Mouse (Mus musculus) MEL (cell line): ENCODE data around the gene March5. TPM values are rescaled to one million over a fixed set of nuclear protein-coding genes. Genes with fewer than 3 reads are reported as not detected.

Source experiments
- DNase-seq: peaks from one replicate; pipeline ENCODE4 v3.0.0; 2011; ENCODE audit warnings: low read depth, low spot score
- H3K27ac ChIP-seq: 2 replicates; pipeline ENCODE4 v1.5.1; 2012; ENCODE audit warnings: low read depth, mild to moderate bottlenecking, control low read depth, low read length, moderate library complexity; ENCODE audit not compliant: control insufficient read depth
- H3K27me3 ChIP-seq, 2 experiments: fragments of 150-350 bp in 1 of 2; sonication (generic) in 1 of 2; 2 replicates each; pipeline ENCODE4 v1.6.1; 2012; ENCODE audit warnings: low read length in 2 of 2, mild to moderate bottlenecking in 2 of 2, improper control_type of control experiment in 1 of 2, moderate library complexity in 1 of 2; ENCODE audit not compliant: insufficient read depth in 2 of 2, control insufficient read depth in 1 of 2
- H3K36me3 ChIP-seq, 2 experiments: 2 replicates each; pipeline ENCODE4 v1.6.1; 2012 to 2014; ENCODE audit warnings: low read length in 2 of 2, improper control_type of control experiment in 1 of 2, inconsistent platforms in 1 of 2, mild to moderate bottlenecking in 1 of 2; ENCODE audit not compliant: insufficient read depth in 2 of 2, control insufficient read depth in 1 of 2
- H3K4me1 ChIP-seq, 2 experiments: fragments of 150-350 bp in 1 of 2; sonication (generic) in 1 of 2; 2 replicates each; pipeline ENCODE4 v1.6.1; 2012; ENCODE audit warnings: low read length in 2 of 2, improper control_type of control experiment in 1 of 2, mild to moderate bottlenecking in 1 of 2; ENCODE audit not compliant: insufficient read depth in 2 of 2, control insufficient read depth in 1 of 2
- H3K4me3 ChIP-seq, 2 experiments: fragments of 150-350 bp in 1 of 2; sonication (generic) in 1 of 2; 2 replicates each; pipeline ENCODE4 v1.5.1; 2012; ENCODE audit warnings: low read depth in 2 of 2, low read length in 2 of 2, mild to moderate bottlenecking in 2 of 2, moderate library complexity in 2 of 2, control low read depth in 1 of 2, improper control_type of control experiment in 1 of 2; ENCODE audit not compliant: control insufficient read depth in 1 of 2, insufficient read depth in 1 of 2
- H3K79me2 ChIP-seq: 2 replicates; pipeline ENCODE4 v1.6.1; 2012; ENCODE audit warnings: mild to moderate bottlenecking, low read length, moderate library complexity; ENCODE audit not compliant: control insufficient read depth, poor library complexity, insufficient read depth
- H3K9ac ChIP-seq: 2 replicates; pipeline ENCODE4 v1.6.1; 2012; ENCODE audit warnings: low read depth, mild to moderate bottlenecking, control low read depth, low read length, moderate library complexity; ENCODE audit not compliant: control insufficient read depth, poor library complexity, severe bottlenecking
- H3K9me3 ChIP-seq: fragments of 150-350 bp; sonication (generic); replicated peaks from 2 replicates; pipeline ENCODE4 v1.6.1; 2012; ENCODE audit warnings: mild to moderate bottlenecking, low read length, improper control_type of control experiment, moderate library complexity; ENCODE audit not compliant: insufficient read depth
- BHLHE40 ChIP-seq: IDR thresholded peaks from 2 replicates; pipeline ENCODE4 v1.6.1; 2012; ENCODE audit warnings: low read depth, mild to moderate bottlenecking, inconsistent platforms, low read length, improper control_type of control experiment, borderline replicate concordance
- ELF1 ChIP-seq: IDR thresholded peaks from 2 replicates; pipeline ENCODE4 v1.6.1; 2014; ENCODE audit warnings: low read depth, mild to moderate bottlenecking, inconsistent platforms, low read length, improper control_type of control experiment, moderate library complexity
- EP300 ChIP-seq, 2 experiments: IDR thresholded peaks; 2 replicates each; pipeline ENCODE4 v1.6.1; 2011; ENCODE audit warnings: improper control_type of control experiment in 2 of 2, low read length in 2 of 2, low read depth in 1 of 2, mild to moderate bottlenecking in 1 of 2
- GABPA ChIP-seq: IDR thresholded peaks from 2 replicates; pipeline ENCODE4 v1.6.1; 2012; ENCODE audit warnings: low read depth, mild to moderate bottlenecking, inconsistent platforms, low read length, improper control_type of control experiment, moderate library complexity
- HCFC1 ChIP-seq: IDR thresholded peaks from 2 replicates; pipeline ENCODE4 v1.6.1; 2012; ENCODE audit warnings: low read depth, mild to moderate bottlenecking, inconsistent platforms, low read length, improper control_type of control experiment, moderate library complexity
- JUND ChIP-seq: IDR thresholded peaks from 2 replicates; pipeline ENCODE4 v1.6.1; 2011; ENCODE audit warnings: low read depth, mild to moderate bottlenecking, improper control_type of control experiment, low read length
- MAZ ChIP-seq: IDR thresholded peaks from 2 replicates; pipeline ENCODE4 v1.6.1; 2012; ENCODE audit warnings: low read depth, mild to moderate bottlenecking, inconsistent platforms, low read length, improper control_type of control experiment
- MYC ChIP-seq: IDR thresholded peaks from 2 replicates; pipeline ENCODE4 v1.6.1; 2011; ENCODE audit warnings: low read depth, mild to moderate bottlenecking, low read length, improper control_type of control experiment, moderate library complexity
- NELFE ChIP-seq: IDR thresholded peaks from 2 replicates; pipeline ENCODE4 v1.6.1; 2011; ENCODE audit warnings: low read depth, low read length, improper control_type of control experiment
- POLR2AphosphoS2 ChIP-seq: IDR thresholded peaks from 2 replicates; pipeline ENCODE4 v1.6.1; 2011; ENCODE audit warnings: low read length, improper control_type of control experiment
- POLR2AphosphoS5 ChIP-seq: IDR thresholded peaks from 2 replicates; pipeline ENCODE4 v1.6.1; 2012; ENCODE audit warnings: low read depth, borderline replicate concordance, mild to moderate bottlenecking, inconsistent platforms, low read length, moderate library complexity, mixed read lengths
- RAD21 ChIP-seq: IDR thresholded peaks from 2 replicates; pipeline ENCODE4 v1.6.1; 2011; ENCODE audit warnings: mild to moderate bottlenecking, low read depth, low read length, improper control_type of control experiment
- SIN3A ChIP-seq: IDR thresholded peaks from 2 replicates; pipeline ENCODE4 v1.6.1; 2012; ENCODE audit warnings: low read length, improper control_type of control experiment, inconsistent platforms
- SMC3 ChIP-seq: IDR thresholded peaks from 2 replicates; pipeline ENCODE4 v1.6.1; 2011; ENCODE audit warnings: low read depth, low read length, improper control_type of control experiment
- TCF12 ChIP-seq: IDR thresholded peaks from 2 replicates; pipeline ENCODE4 v1.6.1; 2014; ENCODE audit warnings: low read depth, mild to moderate bottlenecking, inconsistent platforms, low read length, improper control_type of control experiment, moderate library complexity
- ZMIZ1 ChIP-seq: IDR thresholded peaks from 2 replicates; pipeline ENCODE4 v1.6.1; 2012; ENCODE audit warnings: low read depth, mild to moderate bottlenecking, inconsistent platforms, low read length, improper control_type of control experiment, moderate library complexity
- ZNF384 ChIP-seq: IDR thresholded peaks from 2 replicates; pipeline ENCODE4 v1.6.1; 2012; ENCODE audit warnings: low read depth, mild to moderate bottlenecking, inconsistent platforms, low read length, improper control_type of control experiment
- polyA plus RNA-seq, 2 experiments: library from polyadenylated mRNA; stranded (reverse) in 1 of 2; unstranded in 1 of 2; fragments of >175 nt in 1 of 2; fragments of >200 nt in 1 of 2; gene quantifications; 2 replicates each; pipeline versions ENCODE4 v1.2.1 to v1.2.4; 2012; ENCODE audit warnings: low replicate concordance in 2 of 2, low read depth in 1 of 2; ENCODE audit not compliant: insufficient read length in 2 of 2, insufficient read depth in 1 of 2, missing spikeins in 1 of 2
- total RNA-seq: library from RNA; depleted of rRNA; stranded (reverse); fragments of 300-350 nt; gene quantifications from 2 replicates; pipeline ENCODE4 v1.2.3, GENCODE M21; 2012

The March5 gene
- total and polyA plus RNA-seq, 3 experiments = 68.5 to 83.5 TPM; not detected in 1

- no peak for TF ChIP-seq POLR2AphosphoS5
- no peak for TF ChIP-seq BHLHE40
Measured at GRCm38 (mm10) chr19:37252104-37252503, 44.8 kb downstream of the March5 start (continued).

- no peaks in the 10 kb centered on the region for H3K27me3 ChIP-seq
- H3K4me3 ChIP-seq = no peak overlapping the region
- no peak overlapping the region for H3K9ac ChIP-seq
- no peaks in the 10 kb centered on the region for H3K9me3 ChIP-seq
- no peak overlapping the region for H3K27ac ChIP-seq
- TF ChIP-seq JUND = no peak
- no peak for TF ChIP-seq ZNF384
- TF ChIP-seq POLR2AphosphoS2 = no peak
- TF ChIP-seq ELF1 = no peak
- TF ChIP-seq NELFE = no peak
- TF ChIP-seq MAZ = no peak
- no peak for TF ChIP-seq RAD21
- H3K4me1 ChIP-seq = no peaks in the 10 kb centered on the region
- no peak for DNase-seq
- H3K79me2 ChIP-seq = no peaks in the 10 kb centered on the region
- H3K36me3 ChIP-seq = no peaks in the 10 kb centered on the region
Measured at GRCm38 (mm10) chr19:37255321-37255720, 48.0 kb downstream of the March5 start.

GRCm38 (mm10) chr19:37262389-37262788, 55.0 kb downstream of the March5 start:
- DNase-seq = no peak
- Histone ChIP-seq H3K4me3 (no peak overlapping the region), H3K27me3 (no peaks in the 10 kb centered on the region), H3K9me3 (no peaks in the 10 kb centered on the region), H3K79me2 (no peaks in the 10 kb centered on the region), H3K27ac (no peak overlapping the region), H3K9ac (no peak overlapping the region), H3K4me1 (no peaks in the 10 kb centered on the region), H3K36me3 (no peaks in the 10 kb centered on the region)
- TF ChIP-seq SMC3 (no peak), SIN3A (no peak), GABPA (no peak), TCF12 (no peak), ZMIZ1 (no peak)

GRCm38 (mm10) chr19:37263566-37263942, 56.2 kb downstream of the March5 start:
- Histone ChIP-seq H3K27ac (no peak overlapping the region), H3K4me3 (no peak overlapping the region), H3K9ac (no peak overlapping the region)

More at GRCm38 (mm10) chr19:37263566-37263942, 56.2 kb downstream of the March5 start:
- no peaks in the 10 kb centered on the region for H3K27me3 ChIP-seq
- DNase-seq = no peak
- TF ChIP-seq MYC (no peak), HCFC1 (no peak), EP300 (IDR thresholded peaks at IDR 0.05; ENCODE audit: low read depth in 1 of 2, low read length in 2 of 2) (no peak)
- TF ChIP-seq, all 39 proteins: peak for 0
- H3K9me3 ChIP-seq = no peaks in the 10 kb centered on the region
- no peaks in the 10 kb centered on the region for H3K79me2 ChIP-seq
- no peaks in the 10 kb centered on the region for H3K4me1 ChIP-seq
- no peaks in the 10 kb centered on the region for H3K36me3 ChIP-seq
